Mouse (Mus musculus) gonadal fat pad, adult 2 months (tissue): ENCODE data around the gene Smim20. TPM values are rescaled to one million over a fixed set of nuclear protein-coding genes. Genes with fewer than 3 reads are reported as not detected.

Experiments
- DNase-seq: peaks from one replicate; pipeline ENCODE4 v3.0.0-alpha.2; 2012; ENCODE audit warnings: low read depth
- polyA plus RNA-seq: library from polyadenylated mRNA; depleted of rRNA; stranded (reverse); fragments of >200 nt; gene quantifications from 2 replicates; pipeline ENCODE4 v1.2.3, GENCODE M21; 2012

Smim20 gene
- polyA plus RNA-seq, 1 experiment = 57.0 TPM

- no peak for DNase-seq
Observed at GRCm38 (mm10) chr5:53266181-53266580, 702 bp upstream of the Smim20 start.

DNA sequence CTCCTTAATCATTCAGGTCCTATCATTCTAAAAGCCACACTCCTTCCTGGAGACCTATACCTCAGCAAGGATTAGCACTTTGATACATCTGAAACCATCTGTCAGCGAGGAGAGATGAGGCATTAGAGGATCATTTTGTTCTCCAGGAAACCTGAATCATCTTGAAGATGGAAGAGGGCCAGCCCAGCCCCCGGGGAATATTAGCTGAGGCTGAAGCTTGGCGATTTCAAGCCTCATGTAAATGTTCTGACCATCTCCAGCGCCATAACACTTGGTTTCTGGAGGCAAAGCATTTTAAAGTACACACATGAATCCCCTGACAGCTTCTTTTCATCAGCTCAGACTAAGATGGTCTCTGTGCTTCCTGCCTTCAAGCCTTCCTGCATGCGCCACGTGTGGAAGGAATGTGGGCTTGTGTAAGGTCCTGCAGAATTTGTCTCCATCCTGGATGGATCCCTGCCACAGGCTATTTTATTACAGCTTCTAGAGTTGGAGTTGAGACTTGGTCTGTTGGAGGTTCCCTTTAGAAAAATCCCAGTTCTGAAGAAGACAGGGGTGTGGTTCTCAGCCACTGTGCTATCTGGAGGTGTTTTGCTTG, 1.3 kb downstream of the Smim20 start:
- no peak for DNase-seq

DNA sequence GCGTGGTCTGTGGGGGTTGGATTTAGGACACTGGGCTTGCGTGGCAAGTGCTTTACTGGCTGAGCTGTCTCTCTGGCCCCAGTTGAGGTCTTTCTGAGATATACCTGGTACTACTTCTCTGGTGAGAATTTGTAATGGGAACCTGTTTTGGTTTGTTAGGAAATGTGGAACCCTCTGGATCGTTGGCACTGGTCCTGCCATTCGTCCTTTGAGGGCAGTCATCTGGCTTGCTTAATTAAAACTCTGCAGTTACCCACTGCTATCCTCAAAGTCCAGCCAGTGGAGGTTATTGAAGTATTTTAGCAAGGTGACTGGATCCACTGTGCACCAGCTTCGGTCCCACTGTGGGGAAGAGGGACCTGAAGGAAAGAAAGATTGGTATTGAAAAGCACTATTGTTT, 2.9 kb downstream of the Smim20 start:
- DNase-seq = no peak

GRCm38 (mm10) chr5:53270947-53271711, 4.2 kb downstream of the Smim20 start:
- no peak for DNase-seq

DNA sequence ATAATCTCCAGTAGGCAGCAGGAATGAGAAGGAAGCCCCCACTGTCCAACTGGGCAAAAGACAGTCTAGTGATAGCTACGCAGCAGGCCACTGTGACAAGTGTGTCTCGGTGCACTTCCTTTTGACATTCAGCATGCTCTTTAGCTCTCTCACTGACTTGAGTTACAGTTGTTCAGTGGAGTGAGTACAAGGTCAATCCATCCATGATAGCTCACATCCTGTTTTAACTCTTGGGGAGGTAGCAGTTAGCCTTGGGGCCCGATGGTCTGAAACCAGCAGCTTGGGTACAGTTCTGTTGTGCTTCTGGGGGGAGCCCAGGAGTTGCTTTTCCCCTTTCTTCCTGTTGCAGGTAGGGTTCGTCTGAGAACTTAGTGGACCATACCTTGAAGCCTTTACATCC, 5.7 kb downstream of the Smim20 start:
- no peak for DNase-seq

DNA sequence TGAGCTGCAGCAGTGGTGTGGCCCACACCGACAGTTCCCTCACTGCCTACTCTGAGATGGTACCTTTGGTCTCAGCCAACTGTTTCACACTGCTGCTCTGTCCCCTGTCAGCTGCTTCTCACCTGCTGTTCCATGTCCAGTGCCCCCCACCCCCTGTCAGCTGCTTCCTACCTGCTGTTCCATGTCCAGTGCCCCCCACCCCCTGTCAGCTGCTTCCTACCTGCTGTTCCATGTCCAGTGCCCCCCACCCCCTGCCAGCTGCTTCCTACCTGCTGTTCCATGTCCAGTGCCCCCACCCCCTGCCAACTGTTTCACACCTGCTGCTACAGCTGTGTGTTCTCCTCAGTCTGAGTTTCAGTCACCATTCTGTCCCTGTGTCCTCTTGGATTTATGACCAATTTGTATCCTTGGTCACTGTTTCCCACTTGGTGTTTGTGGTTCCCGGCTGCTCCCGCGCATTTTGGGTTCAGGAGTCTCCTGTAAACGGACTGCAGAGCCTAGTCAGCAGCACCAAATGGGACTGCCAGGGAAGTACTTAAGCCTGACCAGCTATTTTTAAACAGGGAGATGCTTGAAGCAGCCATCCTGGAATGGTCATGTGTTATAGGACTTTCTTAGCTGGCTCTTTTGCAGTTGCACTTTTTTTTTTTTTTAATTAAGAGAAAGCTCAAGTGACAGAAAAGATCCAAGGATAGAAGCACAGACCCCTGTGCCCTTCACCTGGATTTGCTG, 7.0 kb downstream of the Smim20 start:
- no peak for DNase-seq

- no peak for DNase-seq
Observed at GRCm38 (mm10) chr5:53274811-53275355, 8.0 kb downstream of the Smim20 start.

GRCm38 (mm10) chr5:53275376-53275775, 8.5 kb downstream of the Smim20 start:
- no peak for DNase-seq

DNA sequence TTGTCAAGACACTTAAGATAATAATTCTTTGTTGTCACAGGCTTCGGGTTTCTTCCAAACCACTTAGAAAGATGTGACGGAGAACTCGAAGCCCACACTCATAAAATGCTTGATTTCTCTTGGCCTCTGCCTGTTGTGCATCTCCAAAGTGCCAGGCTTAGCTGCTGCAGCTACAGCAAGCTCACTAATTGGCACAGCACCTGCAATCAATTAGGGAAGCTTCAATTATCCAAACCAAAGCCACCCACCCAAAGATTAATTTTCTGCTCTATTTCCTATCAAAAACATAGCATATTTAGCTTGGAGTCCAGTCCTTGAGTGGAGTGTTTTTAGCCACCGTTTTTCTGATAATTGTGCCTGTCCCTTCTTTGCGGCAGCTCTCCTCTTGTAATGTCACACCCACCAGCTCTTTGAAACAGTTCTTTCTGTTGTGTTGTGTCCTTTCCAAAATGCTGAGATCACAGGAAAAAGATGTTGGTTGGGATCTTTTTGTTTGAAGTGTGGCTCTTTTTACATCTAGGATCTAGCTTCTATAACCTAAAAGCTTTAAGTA, 9.7 kb downstream of the Smim20 start:
- no peak for DNase-seq

GRCm38 (mm10) chr5:53277716-53278263, 10.9 kb downstream of the Smim20 start:
- no peak for DNase-seq

DNA sequence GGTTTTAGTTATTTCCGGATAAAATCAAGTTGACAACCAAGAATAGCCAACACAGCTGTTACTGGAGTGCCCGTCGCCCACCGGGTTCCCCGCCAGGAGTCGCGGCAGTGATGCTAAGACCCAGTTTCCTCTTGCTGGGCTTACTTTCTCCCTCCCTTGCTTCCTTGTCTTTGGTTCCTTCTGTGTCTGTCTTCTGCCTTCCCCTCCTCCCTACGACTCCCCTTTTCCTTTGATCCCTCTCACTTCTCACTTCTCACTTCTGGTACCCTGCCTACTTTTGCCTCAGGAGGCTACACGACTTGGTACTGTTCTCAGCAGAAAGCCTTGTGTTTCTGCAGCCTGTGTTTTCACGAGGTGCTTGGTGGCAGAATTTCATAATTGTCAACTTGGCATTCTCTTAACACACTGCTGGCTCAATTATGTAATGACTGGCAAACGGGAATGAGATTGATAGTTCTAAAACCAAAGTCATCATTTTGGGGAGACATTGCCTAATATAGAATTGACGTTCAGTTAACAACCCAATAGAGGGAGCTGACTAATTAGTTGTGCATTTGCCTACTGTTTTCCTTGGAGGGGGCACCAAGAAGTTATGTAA, 12.4 kb downstream of the Smim20 start:
- no peak for DNase-seq

GRCm38 (mm10) chr5:53282487-53282886, 15.6 kb downstream of the Smim20 start:
- DNase-seq = no peak

- no peak for DNase-seq
Observed at GRCm38 (mm10) chr5:53286406-53286805, 19.5 kb downstream of the Smim20 start.

GRCm38 (mm10) chr5:53289438-53289837, 22.6 kb downstream of the Smim20 start:
- no peak for DNase-seq

DNA sequence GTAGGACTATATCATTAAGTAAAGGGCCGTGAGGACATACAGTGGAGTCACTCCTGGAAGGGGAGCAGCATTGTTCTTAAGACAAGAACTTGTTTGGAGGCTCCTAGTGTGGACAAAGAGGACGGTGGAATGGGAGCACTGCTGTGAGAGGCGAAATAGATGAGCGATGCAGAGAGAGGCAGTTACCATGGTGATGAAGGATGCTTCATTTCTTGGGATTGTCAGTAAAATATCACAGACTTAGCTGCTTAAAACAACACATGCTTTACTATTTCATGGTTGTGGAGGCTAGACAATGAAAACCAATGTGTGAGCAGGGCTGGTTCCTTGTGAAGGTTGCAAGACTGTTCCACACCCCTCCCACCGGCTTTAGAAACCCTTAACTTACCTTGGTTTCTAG, 27.7 kb downstream of the Smim20 start:
- no peak for DNase-seq

- DNase-seq = no peak
Observed at GRCm38 (mm10) chr5:53296961-53297360, 30.1 kb downstream of the Smim20 start.

- DNase-seq = no peak
Observed at GRCm38 (mm10) chr5:53301496-53301895, 34.6 kb downstream of the Smim20 start.

DNA sequence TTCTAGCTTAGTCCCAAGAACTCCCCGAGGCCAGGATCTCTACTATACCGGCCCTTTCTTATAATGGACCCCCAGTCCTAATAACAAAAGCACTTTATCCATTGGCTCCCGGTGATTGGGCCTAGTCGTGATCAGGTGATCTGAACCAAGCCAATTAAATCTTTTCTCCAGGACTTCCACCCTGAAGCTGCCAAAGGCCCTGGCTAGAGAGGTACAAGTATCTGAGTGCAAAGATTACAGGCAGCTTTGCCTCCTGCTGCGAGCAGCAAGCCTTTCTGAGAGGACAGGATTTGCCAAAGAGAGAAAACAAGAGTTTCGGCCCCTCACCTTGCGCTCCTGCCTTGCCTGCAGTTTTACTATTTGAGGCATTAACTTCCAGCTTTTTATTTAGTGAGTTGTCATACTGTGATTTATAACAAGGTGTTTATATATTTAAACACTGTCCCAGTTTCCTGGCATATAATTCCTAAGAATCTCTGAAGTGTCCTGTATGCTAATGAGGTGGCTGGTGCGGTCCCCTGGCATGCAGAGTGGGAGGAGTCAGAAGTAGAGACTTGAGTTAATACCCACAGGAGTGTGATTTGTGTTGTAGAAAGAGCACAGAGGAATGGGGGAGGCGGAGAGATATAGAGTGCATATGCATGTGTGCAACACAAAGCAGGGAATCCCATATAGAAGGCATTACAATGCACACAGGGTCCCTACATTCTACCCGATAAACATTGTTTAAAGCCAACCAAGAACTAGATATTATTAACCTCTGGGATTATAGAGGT, 36.2 kb downstream of the Smim20 start:
- DNase-seq = no peak

DNA sequence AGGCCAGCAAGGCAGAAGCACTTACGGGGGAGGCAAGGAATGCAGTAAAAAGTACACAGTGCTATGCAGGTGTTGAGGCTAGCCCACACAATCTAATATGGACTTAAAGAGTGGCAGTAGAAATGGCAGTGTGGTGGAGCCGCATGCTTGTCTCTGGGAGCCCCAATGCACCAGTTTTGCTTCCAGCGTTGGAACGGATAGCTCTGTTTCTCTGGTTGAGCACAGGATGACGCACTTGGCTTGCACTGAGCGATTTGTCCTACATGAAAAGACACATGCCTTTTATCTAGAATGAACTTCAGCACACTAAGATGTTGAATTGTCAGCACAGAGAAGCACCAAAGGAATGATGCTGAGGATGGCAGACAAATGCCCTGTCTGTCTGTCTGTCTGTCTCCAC, 37.1 kb downstream of the Smim20 start:
- DNase-seq = no peak

DNA sequence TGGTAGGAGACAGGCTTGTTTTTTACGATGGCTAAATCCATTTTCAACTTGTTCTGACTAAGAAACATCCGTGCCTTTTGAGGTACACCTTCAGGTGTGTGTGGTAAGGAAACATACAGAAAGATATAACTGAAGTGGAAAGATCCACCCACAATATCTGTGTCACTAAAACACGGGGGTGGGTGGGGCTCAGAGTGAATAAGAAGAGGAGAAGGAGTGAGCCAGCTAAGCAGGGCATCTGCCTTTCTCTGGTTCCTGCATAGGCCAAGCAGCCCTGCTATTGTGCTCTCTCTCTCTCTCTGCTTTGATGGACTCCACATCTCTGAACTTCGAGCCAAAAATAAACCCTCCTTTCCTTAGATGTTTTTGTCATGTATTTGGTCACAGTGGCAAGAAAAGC, 38.1 kb downstream of the Smim20 start:
- no peak for DNase-seq

DNA sequence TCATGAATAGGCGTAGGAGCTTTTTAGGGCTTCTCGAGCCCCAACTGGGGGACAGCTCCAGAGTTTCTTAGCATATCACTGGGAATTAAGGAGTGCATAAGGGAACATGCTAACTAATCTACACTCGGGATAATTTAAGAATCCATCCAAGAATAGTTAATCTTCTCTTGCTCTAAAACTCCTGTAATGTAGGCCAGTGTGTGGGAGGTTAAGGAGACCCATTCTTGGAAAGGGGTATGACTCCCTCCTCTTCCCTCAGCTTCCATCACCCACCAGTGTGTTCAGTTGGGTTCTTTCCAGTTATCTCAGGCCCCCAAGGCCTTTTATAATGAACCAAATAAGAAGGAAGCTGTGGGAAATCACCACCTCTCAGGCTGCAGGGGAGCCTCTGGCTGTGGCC, 40.0 kb downstream of the Smim20 start:
- no peak for DNase-seq
